Mouse (Mus musculus) mammary gland, adult 2 months (tissue): Measurements from ENCODE around the gene Ltk. TPM values are rescaled to one million over a fixed set of nuclear protein-coding genes. Genes with fewer than 3 reads are reported as not detected.

Experiments
- polyA plus RNA-seq: library from polyadenylated mRNA; depleted of rRNA; stranded (reverse); fragments of >200 nt; gene quantifications from 2 replicates; pipeline ENCODE4 v1.2.3, GENCODE M21; 2012; ENCODE audit warnings: low replicate concordance; rRNA removed

The Ltk gene
- polyA plus RNA-seq: 5.6 and 8.0 TPM in 2 replicates

DNA sequence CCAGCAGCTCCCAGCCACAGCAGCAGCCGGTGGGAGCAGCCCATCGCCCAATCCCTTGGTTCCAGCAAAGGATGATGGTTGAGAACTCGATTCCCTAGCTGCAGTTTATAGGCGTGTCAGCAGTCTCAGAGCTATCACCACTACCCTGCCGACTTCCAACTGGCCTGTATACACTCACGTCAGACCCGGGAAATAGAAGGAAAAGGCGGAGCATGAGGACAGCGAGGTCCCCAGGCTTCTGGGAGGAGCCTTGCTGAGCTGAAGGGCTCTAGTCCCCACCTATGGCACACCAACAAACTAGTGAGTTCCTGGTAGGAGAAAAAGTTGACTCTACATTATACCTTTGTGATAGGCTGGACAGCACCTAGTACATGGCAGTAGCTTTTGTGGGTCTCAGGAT is at the start of gene Ltk:
Gene Ltk (minus strand): TSS at position 181 of the 400 bp plus-strand sequence.

GRCm38 (mm10) chr2:119797279-119797783 is 37.1 kb upstream of the Ltk start, which contains the start of gene Tyro3:
Gene Tyro3 (plus strand): TSS chr2:119797733.

GRCm38 (mm10) chr2:119787206-119787883 is 27.1 kb upstream of the Ltk start, which contains the start of gene Rpap1:
Gene Rpap1 (minus strand): TSS chr2:119787537.

GRCm38 (mm10) chr2:119741581-119742411 is 18.4 kb downstream of the Ltk start, which contains the start of gene Itpka:
Gene Itpka (plus strand): TSS chr2:119742337.

Other genes starting within 250 kb of the Ltk start
- gene Exd1, start 212.8 kb downstream of the Ltk start, polyA plus RNA-seq: 0.80 and 1.7 TPM in 2 replicates
- gene Chp1, start 212.7 kb downstream of the Ltk start, polyA plus RNA-seq: 154 and 378 TPM in 2 replicates
- gene Nusap1, start 142.1 kb downstream of the Ltk start, polyA plus RNA-seq: 0.36 and 0.55 TPM in 2 replicates
- 1.3 and 2.0 TPM in 2 replicates for gene Oip5, start 142.0 kb downstream of the Ltk start, polyA plus RNA-seq
- 2.7 and 7.4 TPM in 2 replicates for gene Ndufaf1, start 97.6 kb downstream of the Ltk start, polyA plus RNA-seq
- 7.4 and 9.9 TPM in 2 replicates for gene Rtf1, start 85.4 kb downstream of the Ltk start, polyA plus RNA-seq
- gene Itpka, start 18.1 kb downstream of the Ltk start, polyA plus RNA-seq: 4.6 and 7.2 TPM in 2 replicates
- gene Rpap1, start 27.1 kb upstream of the Ltk start, polyA plus RNA-seq: 26.8 and 36.7 TPM in 2 replicates
- gene Tyro3, start 37.3 kb upstream of the Ltk start, polyA plus RNA-seq: 9.2 and 10.1 TPM in 2 replicates
- 15.1 and 28.9 TPM in 2 replicates for gene Mga, start 136.8 kb upstream of the Ltk start, polyA plus RNA-seq
- 17.5 and 29.8 TPM in 2 replicates for gene Mapkbp1, start 212.3 kb upstream of the Ltk start, polyA plus RNA-seq